Mouse (Mus musculus) limb, embryonic 13.5 days (tissue): ENCODE measurements around the gene Lrrc10b. TPM values are rescaled to one million over a fixed set of nuclear protein-coding genes. Genes with fewer than 3 reads are reported as not detected.

Experiments used
- ATAC-seq: fragments of 200-750 bp; cut with Nextera tagmentation; 2 replicates; pipeline ENCODE4 v1.8.0; 2017; ENCODE audit warnings: low read depth, moderate number of reproducible peaks, moderate TSS enrichment; ENCODE audit not compliant: low FRiP score
- H3K27ac ChIP-seq: fragments of 300-500 bp; sonication (generic); 2 replicates; pipeline ENCODE4 v1.5.1; 2015; ENCODE audit warnings: inconsistent platforms, mild to moderate bottlenecking, moderate library complexity
- H3K27me3 ChIP-seq: fragments of 300-500 bp; sonication (generic); 2 replicates; pipeline ENCODE4 v1.6.1; 2015; ENCODE audit warnings: mild to moderate bottlenecking, inconsistent platforms
- H3K36me3 ChIP-seq: fragments of 300-500 bp; sonication (generic); 2 replicates; pipeline ENCODE4 v1.6.1; 2015; ENCODE audit warnings: inconsistent platforms, mild to moderate bottlenecking, moderate library complexity
- H3K4me1 ChIP-seq: fragments of 300-500 bp; sonication (generic); 2 replicates; pipeline ENCODE4 v1.6.1; 2015; ENCODE audit warnings: inconsistent platforms
- H3K4me2 ChIP-seq: fragments of 300-500 bp; sonication (generic); replicated peaks from 2 replicates; pipeline ENCODE4 v1.6.1; 2015; ENCODE audit warnings: inconsistent platforms, mild to moderate bottlenecking, moderate library complexity
- H3K4me3 ChIP-seq: fragments of 300-500 bp; sonication (generic); 2 replicates; pipeline ENCODE4 v1.5.1; 2015; ENCODE audit warnings: moderate library complexity, mild to moderate bottlenecking, inconsistent platforms
- H3K9ac ChIP-seq: fragments of 300-500 bp; sonication (generic); 2 replicates; pipeline ENCODE4 v1.6.1; 2015; ENCODE audit warnings: mild to moderate bottlenecking, inconsistent platforms
- H3K9me3 ChIP-seq: fragments of 300-500 bp; sonication (generic); 2 replicates; pipeline ENCODE4 v1.6.1; 2016; ENCODE audit warnings: inconsistent platforms
- WGBS: fragments of 180-500 bp; shearing (Covaris S2); methylation state at CpG from one replicate; pipeline ENCODE4 v1.1.7; 2015; 5-methylcytosine and 5-hydroxymethylcytosine counted together
- polyA plus RNA-seq: library from polyadenylated mRNA; unstranded; fragments of >200 nt; fragmentation: Nextera tagmentation; extraction: Ambion mirVana; gene quantifications from 2 replicates; pipeline ENCODE4 v1.2.1, GENCODE M21; 2015

The Lrrc10b gene
- polyA plus RNA-seq, 1 experiment from 2014 or later, result 0.25 TPM

DNA sequence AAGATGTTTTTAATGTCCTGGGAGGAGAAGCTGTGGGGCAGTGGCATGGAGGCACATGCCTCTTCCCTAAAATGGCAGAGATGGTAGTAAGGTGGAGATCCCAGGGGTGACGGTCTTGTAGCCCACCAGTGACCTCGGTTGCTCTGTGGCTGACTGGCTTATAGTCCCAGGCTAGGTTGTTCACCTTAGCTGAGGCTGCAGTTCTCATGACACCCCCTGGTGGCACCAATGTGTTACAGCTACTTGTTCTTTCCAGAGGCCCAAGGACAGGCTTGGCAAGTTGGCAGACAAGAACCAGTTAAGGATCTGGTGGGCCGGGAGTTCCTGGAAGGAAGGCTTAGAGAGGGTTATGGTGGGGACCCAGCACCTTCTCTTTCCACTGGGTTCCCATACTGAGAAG is 21.4 kb downstream of the Lrrc10b start:
- no peaks in the 10 kb centered on the region for H3K36me3 ChIP-seq
- no peak overlapping the region for H3K27ac ChIP-seq
- no peak overlapping the region for H3K4me2 ChIP-seq
- H3K27me3 ChIP-seq, result peaks cover 10% of the 10 kb centered on the region; the same call in 1 of the 2 replicates
- no peak overlapping the region for H3K9ac ChIP-seq
- 0 out of 2 replicates have a peak, but pooled peaks cover 5% of the 10 kb centered on the region for H3K4me1 ChIP-seq
- 29% methylated on average over 3 of the region's 3 CpGs for WGBS
- ATAC-seq, result 0 out of 2 replicates have a peak, but pooled peaks have one; percentile 25
- no peaks in the 10 kb centered on the region for H3K9me3 ChIP-seq
- no peak overlapping the region for H3K4me3 ChIP-seq

DNA sequence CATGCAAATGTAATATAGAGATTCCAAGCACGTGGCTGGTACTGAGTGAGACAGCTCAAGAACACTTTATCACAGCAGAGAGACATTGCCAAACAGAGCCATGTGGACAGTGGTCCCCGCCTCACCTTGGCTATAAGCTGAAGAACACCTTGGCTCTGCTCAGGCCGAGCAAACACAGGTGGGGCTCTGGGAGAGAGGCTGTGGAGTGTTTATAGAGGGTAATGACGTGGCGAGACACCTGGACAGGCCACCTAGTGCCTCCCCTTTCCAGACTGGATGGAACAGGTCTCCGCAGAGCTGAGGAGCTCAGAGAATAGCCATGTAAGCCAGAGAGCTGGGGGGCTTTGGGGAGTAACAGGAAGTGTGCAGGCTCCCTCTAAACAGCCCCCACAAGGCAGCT is 22.3 kb downstream of the Lrrc10b start:
- H3K4me1 ChIP-seq, result peaks cover 14% of the 10 kb centered on the region
- no peaks in the 10 kb centered on the region for H3K9me3 ChIP-seq
- ATAC-seq, result no peak
- H3K27me3 ChIP-seq, result peaks cover 10% of the 10 kb centered on the region; the same call in 1 of the 2 replicates
- 64% methylated on average over 6 of the region's 6 CpGs for WGBS
- no peak overlapping the region for H3K27ac ChIP-seq
- H3K36me3 ChIP-seq, result no peaks in the 10 kb centered on the region
- no peak overlapping the region for H3K4me2 ChIP-seq
- no peak overlapping the region for H3K4me3 ChIP-seq
- no peak overlapping the region for H3K9ac ChIP-seq

DNA sequence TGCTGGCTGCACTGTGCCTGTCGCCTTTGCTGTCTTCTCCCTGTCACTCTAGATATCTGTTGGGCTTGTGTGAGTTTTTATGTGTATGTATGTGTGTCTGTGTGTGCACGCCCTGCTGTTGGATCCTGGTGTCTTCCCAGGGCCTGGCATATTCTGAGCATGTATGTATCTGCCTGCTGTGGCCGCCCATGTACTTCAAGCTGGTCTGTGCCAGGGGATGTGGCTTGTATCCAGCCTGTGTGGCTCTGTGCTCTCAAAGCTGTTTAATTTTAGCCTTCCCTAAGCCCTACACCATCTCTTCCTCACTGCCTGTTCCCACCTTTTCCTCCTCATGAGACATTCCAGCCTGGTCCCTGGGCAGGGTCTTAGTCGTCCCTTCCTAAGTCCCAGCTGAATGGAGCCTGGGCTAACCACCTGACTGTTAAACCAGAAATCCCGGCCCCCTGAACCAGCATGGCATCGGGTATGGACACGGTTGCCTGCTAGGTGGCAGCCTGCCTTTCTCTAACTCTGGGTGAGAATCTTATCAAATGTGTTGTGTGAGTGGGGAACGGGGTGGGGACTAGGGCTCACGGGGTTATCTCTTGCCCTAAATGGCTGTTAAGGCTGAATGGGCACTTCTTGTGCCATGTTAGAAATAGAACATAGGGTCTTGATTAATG is 23.3 kb downstream of the Lrrc10b start:
- Histone ChIP-seq H3K27me3 (peaks cover 10% of the 10 kb centered on the region; the same call in 1 of the 2 replicates), H3K9ac (no peak overlapping the region), H3K9me3 (no peaks in the 10 kb centered on the region), H3K4me3 (no peak overlapping the region), H3K27ac (no peak overlapping the region), H3K4me1 (peaks cover 23% of the 10 kb centered on the region), H3K36me3 (no peaks in the 10 kb centered on the region), H3K4me2 (no peak overlapping the region)
- ATAC-seq, result no peak
- WGBS, result 74% methylated on average over 9 of the region's 9 CpGs

DNA sequence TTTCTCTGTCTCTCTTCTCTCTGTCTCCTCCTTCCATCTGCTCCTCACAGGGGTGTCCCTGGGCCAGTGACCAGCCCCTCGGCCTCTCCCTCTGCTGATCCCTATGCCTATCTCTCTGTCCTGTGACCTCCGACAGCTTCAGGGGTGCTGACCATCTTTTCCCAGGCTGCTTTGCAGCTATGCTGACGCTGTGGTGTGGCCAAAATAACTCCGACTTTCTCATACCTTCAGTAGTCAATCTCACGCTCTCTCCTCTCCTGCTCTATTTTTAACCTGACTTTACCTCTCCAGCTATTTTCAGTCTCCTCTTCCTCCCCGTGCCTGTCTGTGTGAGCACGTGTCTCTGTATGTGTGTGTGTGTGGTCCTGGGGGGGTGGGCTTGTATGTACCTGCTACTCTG is 24.0 kb downstream of the Lrrc10b start:
- Histone ChIP-seq H3K4me2 (no peak overlapping the region), H3K9ac (no peak overlapping the region), H3K9me3 (no peaks in the 10 kb centered on the region), H3K27me3 (peaks cover 10% of the 10 kb centered on the region; the same call in 1 of the 2 replicates), H3K4me3 (no peak overlapping the region), H3K36me3 (no peaks in the 10 kb centered on the region), H3K27ac (no peak overlapping the region), H3K4me1 (peaks cover 30% of the 10 kb centered on the region)
- WGBS, result 73% methylated on average over 7 of the region's 7 CpGs
- no peak for ATAC-seq

DNA sequence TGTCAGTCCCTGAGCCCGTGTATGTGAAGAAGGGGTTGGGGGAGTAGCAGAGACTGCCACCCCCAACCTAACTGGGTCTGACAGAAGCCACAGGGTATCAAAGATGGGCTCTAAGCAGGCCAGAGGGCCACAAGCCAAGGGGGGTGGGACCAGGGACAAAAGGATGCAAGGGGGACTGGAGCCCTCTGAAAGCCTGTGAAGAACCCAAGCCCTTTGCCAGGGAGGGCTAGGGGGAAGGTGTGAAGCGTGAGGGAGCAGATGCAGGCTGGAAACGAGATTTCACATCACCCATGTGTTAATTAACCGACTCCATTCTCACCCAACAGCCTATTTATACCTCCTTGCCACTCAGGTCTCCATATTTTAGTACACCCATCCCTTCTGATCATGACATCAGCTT is 25.4 kb downstream of the Lrrc10b start:
- H3K4me3 ChIP-seq, result no peak overlapping the region
- no peaks in the 10 kb centered on the region for H3K9me3 ChIP-seq
- H3K9ac ChIP-seq, result no peak overlapping the region
- H3K27me3 ChIP-seq, result peaks cover 12% of the 10 kb centered on the region; the same call in 1 of the 2 replicates
- no peak overlapping the region for H3K4me2 ChIP-seq
- WGBS, result 37% methylated on average over 4 of the region's 4 CpGs
- H3K27ac ChIP-seq, result no peak overlapping the region
- no peaks in the 10 kb centered on the region for H3K36me3 ChIP-seq
- ATAC-seq, result no peak
- peaks cover 43% of the 10 kb centered on the region for H3K4me1 ChIP-seq

DNA sequence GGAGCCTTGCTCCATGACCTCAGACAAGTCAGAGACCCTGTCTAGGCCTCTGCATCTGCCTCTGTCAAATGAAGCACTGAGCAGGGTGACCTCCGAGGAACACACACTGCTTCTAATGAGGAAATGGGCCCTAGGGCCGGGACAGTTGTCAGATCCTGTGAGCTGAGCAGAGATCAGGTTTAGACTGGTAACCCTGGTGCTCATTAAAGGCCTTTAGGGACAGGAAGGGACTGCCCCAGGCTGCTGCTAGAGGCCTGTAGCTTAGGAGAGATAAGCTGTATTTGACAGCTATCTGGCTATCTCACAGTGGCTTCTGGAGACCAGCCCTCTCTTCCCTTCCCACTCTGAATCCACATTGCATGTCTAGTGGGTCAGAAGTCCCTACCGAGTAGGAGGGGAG is 25.9 kb downstream of the Lrrc10b start:
- H3K36me3 ChIP-seq, result no peaks in the 10 kb centered on the region
- no peaks in the 10 kb centered on the region for H3K9me3 ChIP-seq
- no peak for ATAC-seq
- peaks cover 47% of the 10 kb centered on the region for H3K4me1 ChIP-seq
- H3K27me3 ChIP-seq, result peaks cover 15% of the 10 kb centered on the region
- H3K27ac ChIP-seq, result no peak overlapping the region
- no peak overlapping the region for H3K9ac ChIP-seq
- WGBS, result 16% methylated on average over 3 of the region's 3 CpGs
- no peak overlapping the region for H3K4me3 ChIP-seq
- no peak overlapping the region for H3K4me2 ChIP-seq

DNA sequence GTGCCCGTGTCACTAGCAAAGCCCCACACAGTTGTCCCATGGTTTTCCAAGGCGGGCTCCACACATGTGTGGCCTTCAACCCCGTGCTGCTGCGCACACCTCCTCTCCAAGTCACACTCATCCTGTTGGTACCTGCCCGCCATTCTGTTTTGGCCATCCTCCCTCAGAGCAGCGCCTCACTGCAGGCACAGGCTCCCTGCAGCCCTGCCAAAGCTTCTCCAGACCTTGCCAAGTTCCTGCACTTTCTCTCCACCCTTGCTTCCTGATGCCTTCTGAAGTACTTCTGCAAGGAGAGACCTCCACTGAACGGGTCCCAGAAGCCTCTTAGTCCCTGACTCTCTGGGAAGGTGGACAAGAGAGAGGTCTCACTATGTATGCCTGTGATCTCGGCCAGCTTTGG is 27.9 kb downstream of the Lrrc10b start:
- Histone ChIP-seq H3K27ac (no peak overlapping the region), H3K36me3 (no peaks in the 10 kb centered on the region), H3K27me3 (peaks cover 28% of the 10 kb centered on the region), H3K9ac (no peak overlapping the region), H3K4me3 (no peak overlapping the region), H3K4me2 (no peak overlapping the region), H3K9me3 (no peaks in the 10 kb centered on the region), H3K4me1 (peaks cover 63% of the 10 kb centered on the region)
- 83% methylated on average over 8 of the region's 8 CpGs for WGBS
- no peak for ATAC-seq

DNA sequence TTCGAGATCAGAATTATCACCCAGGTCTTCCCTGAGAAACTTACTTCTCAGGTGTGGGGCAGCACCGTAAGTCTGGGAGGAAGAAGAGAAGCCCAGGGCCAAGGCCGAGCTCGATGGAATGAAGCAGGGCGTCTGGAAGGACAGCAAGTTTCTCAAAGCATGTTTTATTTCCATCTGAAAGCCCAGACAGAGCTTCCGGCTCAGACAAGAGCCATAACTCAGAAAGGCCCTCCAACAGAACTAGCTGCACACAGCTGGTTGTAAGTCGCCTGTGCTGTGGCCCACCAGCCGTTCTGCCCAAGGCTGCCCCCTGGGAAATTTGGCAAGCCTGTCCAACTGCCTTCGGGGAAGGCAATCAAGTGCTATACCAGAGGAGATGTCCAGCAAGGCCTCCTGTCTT is 29.8 kb downstream of the Lrrc10b start:
- no peak overlapping the region for H3K27ac ChIP-seq
- no peak overlapping the region for H3K4me2 ChIP-seq
- H3K36me3 ChIP-seq, result no peaks in the 10 kb centered on the region
- no peaks in the 10 kb centered on the region for H3K9me3 ChIP-seq
- 56% methylated on average over 9 of the region's 9 CpGs for WGBS
- peaks cover 70% of the 10 kb centered on the region for H3K4me1 ChIP-seq
- H3K4me3 ChIP-seq, result no peak overlapping the region
- ATAC-seq, result no peak
- H3K27me3 ChIP-seq, result peaks cover 37% of the 10 kb centered on the region
- H3K9ac ChIP-seq, result no peak overlapping the region

DNA sequence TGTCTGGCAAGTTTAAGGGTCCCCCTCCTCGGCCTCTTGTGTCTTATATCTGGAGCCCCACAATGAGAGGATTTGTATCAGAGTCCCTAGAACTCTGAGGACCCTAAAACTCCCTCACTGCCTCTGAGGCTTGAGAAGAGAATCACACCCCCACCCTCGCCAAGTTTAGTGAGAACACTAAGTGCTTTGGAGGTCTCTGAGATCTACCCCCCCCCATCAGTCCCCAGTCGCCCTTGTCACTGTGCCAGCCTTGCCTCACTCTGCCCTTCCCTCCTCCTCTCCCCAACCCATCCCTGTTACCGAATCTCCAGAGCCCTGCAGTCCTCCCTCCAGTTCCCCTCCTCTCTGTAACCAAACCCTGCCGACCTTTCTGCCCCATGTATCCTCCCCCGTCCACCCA is 30.5 kb downstream of the Lrrc10b start:
- Histone ChIP-seq H3K27me3 (peaks cover 41% of the 10 kb centered on the region), H3K9me3 (no peaks in the 10 kb centered on the region), H3K4me2 (no peak overlapping the region), H3K36me3 (no peaks in the 10 kb centered on the region), H3K4me3 (no peak overlapping the region), H3K4me1 (peaks cover 76% of the 10 kb centered on the region), H3K9ac (no peak overlapping the region), H3K27ac (no peak overlapping the region)
- WGBS, result 37% methylated on average over 6 of the region's 6 CpGs
- ATAC-seq, result no peak

DNA sequence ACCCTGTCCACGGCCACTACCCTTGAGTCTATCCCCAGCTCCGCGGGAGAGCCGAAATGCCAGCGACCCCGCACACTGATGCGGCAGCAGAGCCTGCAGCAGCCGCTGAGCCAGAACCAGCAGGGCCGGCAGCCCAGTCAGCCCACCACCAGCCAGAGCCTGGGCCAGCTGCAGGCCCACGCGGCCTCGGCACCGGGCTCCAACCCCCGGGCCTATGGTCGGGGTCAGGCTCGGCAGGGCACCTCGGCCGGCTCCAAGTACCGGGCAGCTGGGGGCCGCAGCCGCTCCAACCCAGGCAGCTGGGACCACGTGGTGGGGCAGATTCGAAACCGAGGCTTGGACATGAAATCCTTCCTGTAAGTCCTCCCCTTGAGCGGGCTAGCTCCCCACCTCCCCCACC is 31.0 kb downstream of the Lrrc10b start:
- H3K4me2 ChIP-seq, result peak overlapping the region; percentile 19
- H3K4me1 ChIP-seq, result peaks cover 75% of the 10 kb centered on the region
- peaks cover 45% of the 10 kb centered on the region for H3K27me3 ChIP-seq
- H3K9me3 ChIP-seq, result no peaks in the 10 kb centered on the region
- H3K4me3 ChIP-seq, result no peak overlapping the region
- H3K27ac ChIP-seq, result no peak overlapping the region
- no peaks in the 10 kb centered on the region for H3K36me3 ChIP-seq
- WGBS, result 29% methylated on average over 25 of the region's 25 CpGs
- no peak for ATAC-seq
- H3K9ac ChIP-seq, result no peak overlapping the region; the same call in 1 of the 2 replicates

DNA sequence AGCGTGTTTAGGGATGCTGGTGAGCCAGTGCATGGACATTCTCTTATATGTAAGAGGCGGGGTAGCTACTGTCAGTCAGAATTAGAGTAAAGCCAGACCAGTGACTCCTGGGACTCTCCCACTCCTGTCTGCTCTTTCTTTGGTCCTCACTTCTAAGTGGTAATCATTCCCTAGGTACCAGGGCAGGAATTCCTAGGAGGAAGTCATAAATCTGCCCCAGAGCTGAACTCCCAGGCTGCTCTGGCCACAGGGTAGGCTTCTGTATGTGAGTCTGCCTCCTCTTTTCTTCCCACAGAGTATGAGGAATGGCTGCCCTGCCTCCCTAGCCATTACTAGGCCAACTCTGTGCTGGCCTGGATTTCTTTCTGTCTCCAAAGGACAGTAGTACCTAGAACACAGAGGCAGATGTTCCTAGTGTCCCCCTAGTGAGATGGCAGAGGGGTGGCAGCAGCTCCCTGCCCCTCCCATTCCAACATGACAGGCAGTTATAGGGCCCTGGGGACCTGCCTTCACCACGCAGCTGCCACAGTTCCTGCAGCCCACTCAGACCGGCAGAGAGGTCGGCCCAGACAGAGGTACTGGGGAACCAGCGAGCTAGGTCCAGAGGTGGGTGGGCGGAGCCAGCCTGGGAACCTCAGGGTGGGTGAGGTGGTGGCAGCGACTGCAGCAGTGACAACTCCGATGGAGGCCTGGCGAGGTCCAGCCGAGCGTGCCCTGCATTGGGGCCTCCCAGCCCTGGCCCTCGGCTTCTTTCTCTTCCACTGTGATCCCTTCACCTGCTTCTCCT is 31.6 kb downstream of the Lrrc10b start:
- no peaks in the 10 kb centered on the region for H3K36me3 ChIP-seq
- peak overlapping the region; percentile 19 for H3K4me2 ChIP-seq
- H3K4me3 ChIP-seq, result no peak overlapping the region
- no peak for ATAC-seq
- 24% methylated on average over 13 of the region's 13 CpGs for WGBS
- H3K9ac ChIP-seq, result no peak overlapping the region
- H3K27ac ChIP-seq, result no peak overlapping the region
- peaks cover 69% of the 10 kb centered on the region for H3K4me1 ChIP-seq
- no peaks in the 10 kb centered on the region for H3K9me3 ChIP-seq
- peaks cover 52% of the 10 kb centered on the region for H3K27me3 ChIP-seq

DNA sequence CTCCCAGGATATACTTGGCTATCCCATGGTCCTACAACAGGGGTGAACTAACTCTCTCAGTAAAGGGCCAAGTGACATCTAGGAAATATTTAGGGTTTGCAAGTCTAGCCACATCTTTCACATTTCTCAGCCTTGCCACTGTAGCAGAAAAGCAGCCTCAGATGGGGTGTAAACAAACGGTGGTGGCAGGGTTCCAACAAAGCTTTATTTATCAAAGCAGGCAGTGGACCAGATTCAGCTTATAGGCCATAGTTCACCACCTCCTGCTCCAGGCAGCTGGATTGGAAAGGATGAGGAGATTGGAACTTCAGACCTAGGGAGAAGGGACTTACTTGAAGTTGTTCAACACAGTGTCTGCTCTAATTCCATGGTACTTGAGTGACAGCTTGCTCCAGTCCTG is 32.5 kb downstream of the Lrrc10b start:
- Histone ChIP-seq H3K9ac (no peak overlapping the region), H3K36me3 (no peaks in the 10 kb centered on the region), H3K27me3 (peaks cover 61% of the 10 kb centered on the region), H3K4me3 (no peak overlapping the region), H3K4me1 (peaks cover 59% of the 10 kb centered on the region), H3K27ac (no peak overlapping the region), H3K9me3 (no peaks in the 10 kb centered on the region), H3K4me2 (no peak overlapping the region)
- no peak for ATAC-seq
- 44% methylated on average over 1 of the region's 1 CpGs for WGBS
